Mouse (Mus musculus) heart, embryonic 11.5 days (tissue): ENCODE measurements at regions not wholly inside any gene's neighbourhood (a gene's known extent, or its start where the extent isn't known, plus 50 kb on each side); places are given as distances from the start of the nearest gene placed in this dataset.

Experiments
- ATAC-seq: fragments of 200-750 bp; cut with Nextera tagmentation; replicated peaks from 2 replicates; pipeline ENCODE4 v1.8.0; 2017; ENCODE audit warnings: moderate library complexity; ENCODE audit not compliant: insufficient number of reproducible peaks, low FRiP score, low TSS enrichment
- H3K27ac ChIP-seq: fragments of 300-500 bp; sonication (generic); 2 replicates; pipeline ENCODE4 v1.5.1; 2014; ENCODE audit warnings: mild to moderate bottlenecking, low read depth, low read length
- H3K27me3 ChIP-seq: fragments of 300-500 bp; sonication (generic); 2 replicates; pipeline ENCODE4 v1.6.1; 2014; ENCODE audit warnings: mild to moderate bottlenecking, low read length, mixed read lengths; ENCODE audit not compliant: control insufficient read depth, insufficient read depth
- H3K36me3 ChIP-seq: fragments of 300-500 bp; sonication (generic); 2 replicates; pipeline ENCODE4 v1.6.1; 2014; ENCODE audit warnings: mild to moderate bottlenecking, low read length, moderate library complexity, mixed read lengths; ENCODE audit not compliant: control insufficient read depth, insufficient read depth
- H3K4me1 ChIP-seq: fragments of 300-500 bp; sonication (generic); 2 replicates; pipeline ENCODE4 v1.6.1; 2014; ENCODE audit warnings: low read length; ENCODE audit not compliant: control insufficient read depth, insufficient read depth
- H3K4me2 ChIP-seq: fragments of 300-500 bp; sonication (generic); 2 replicates; pipeline ENCODE4 v1.6.1; 2014; ENCODE audit warnings: mild to moderate bottlenecking, moderate library complexity
- H3K4me3 ChIP-seq: fragments of 300-500 bp; sonication (generic); 2 replicates; pipeline ENCODE4 v1.5.1; 2014; ENCODE audit warnings: low read depth, low read length
- H3K9ac ChIP-seq: fragments of 300-500 bp; sonication (generic); 2 replicates; pipeline ENCODE4 v1.6.1; 2014; ENCODE audit warnings: mild to moderate bottlenecking, low read depth, low read length, moderate library complexity
- H3K9me3 ChIP-seq: fragments of 300-500 bp; sonication (generic); replicated peaks from 2 replicates; pipeline ENCODE4 v1.6.1; 2016; ENCODE audit warnings: low read length; ENCODE audit not compliant: control insufficient read depth
- WGBS: fragments of 180-500 bp; shearing (Covaris S2); extraction: QIAGEN DNeasy Blood & Tissue Kit; methylation state at CpG from one replicate; pipeline ENCODE4 v1.1.7; 2014; ENCODE audit not compliant: insufficient replicate concordance; 5-methylcytosine and 5-hydroxymethylcytosine counted together

DNA sequence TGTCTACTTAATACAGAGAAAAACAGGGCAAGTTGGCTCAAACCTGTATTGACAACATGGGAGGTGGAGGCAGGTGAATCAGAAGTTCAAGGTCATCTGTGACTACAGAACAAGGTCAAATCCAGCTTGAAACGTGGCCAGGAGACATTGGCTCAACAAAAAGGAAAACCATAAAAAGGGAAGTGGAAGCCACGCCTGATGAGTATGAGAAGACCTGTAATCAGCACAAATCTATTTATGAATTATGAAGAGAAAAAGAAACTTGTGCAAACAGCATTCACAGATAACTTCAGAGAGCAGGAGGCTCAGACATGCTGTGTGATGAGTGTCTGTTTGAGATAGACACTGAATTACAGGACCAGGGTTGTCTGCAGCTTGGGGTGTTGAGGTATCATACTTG lies 98.3 kb upstream of the Negr1 start:
- no peak for ATAC-seq
- H3K4me3 ChIP-seq: no peak overlapping the region

GRCm38 (mm10) chr3:156465601-156466000 lies 96.0 kb upstream of the Negr1 start:
- WGBS: 59% methylated on average over 5 of the region's 5 CpGs
- ATAC-seq: no peak

More for the DNA sequence above, 98.3 kb upstream of the Negr1 start:
- H3K27me3 ChIP-seq: no peaks in the 10 kb centered on the region
- no peaks in the 10 kb centered on the region for H3K4me1 ChIP-seq
- H3K9me3 ChIP-seq: no peaks in the 10 kb centered on the region
- no peaks in the 10 kb centered on the region for H3K36me3 ChIP-seq
- no peak overlapping the region for H3K9ac ChIP-seq
- no peak overlapping the region for H3K4me2 ChIP-seq
- 68% methylated on average over 2 of the region's 2 CpGs for WGBS
- H3K27ac ChIP-seq: no peak overlapping the region

GRCm38 (mm10) chr3:156472665-156473064 lies 88.9 kb upstream of the Negr1 start:
- 86% methylated on average over 4 of the region's 4 CpGs for whole genome bisulfite sequencing
- no peak overlapping the region for H3K4me3 ChIP-seq
- H3K9ac ChIP-seq: no peak overlapping the region
- H3K36me3 ChIP-seq: no peaks in the 10 kb centered on the region
- no peaks in the 10 kb centered on the region for H3K4me1 ChIP-seq
- no peak overlapping the region for H3K27ac ChIP-seq
- no peaks in the 10 kb centered on the region for H3K9me3 ChIP-seq
- no peaks in the 10 kb centered on the region for H3K27me3 ChIP-seq
- ATAC-seq: no peak
- no peak overlapping the region for H3K4me2 ChIP-seq

More at GRCm38 (mm10) chr3:156465601-156466000, 96.0 kb upstream of the Negr1 start:
- no peaks in the 10 kb centered on the region for H3K9me3 ChIP-seq
- H3K4me1 ChIP-seq: no peaks in the 10 kb centered on the region
- H3K36me3 ChIP-seq: no peaks in the 10 kb centered on the region
- H3K9ac ChIP-seq: no peak overlapping the region
- H3K4me2 ChIP-seq: no peak overlapping the region
- H3K27ac ChIP-seq: no peak overlapping the region
- no peaks in the 10 kb centered on the region for H3K27me3 ChIP-seq
- H3K4me3 ChIP-seq: no peak overlapping the region
